Mouse (Mus musculus) hindbrain, embryonic 15.5 days (tissue): ENCODE data around the gene Trmt1. TPM values are rescaled to one million over a fixed set of nuclear protein-coding genes. Genes with fewer than 3 reads are reported as not detected.
A peak's percentile ranks its signal among the peaks of the same experiment; 100 is the strongest.

ENCODE experiments used
- ATAC-seq: fragments of 200-750 bp; cut with Nextera tagmentation; 2 replicates; pipeline ENCODE4 v1.8.0; 2017; ENCODE audit warnings: low read depth, moderate number of reproducible peaks, moderate TSS enrichment; ENCODE audit not compliant: low FRiP score
- H3K27ac ChIP-seq: fragments of 300-500 bp; sonication (generic); replicated peaks from 2 replicates; pipeline ENCODE4 v1.5.1; 2015; ENCODE audit warnings: mild to moderate bottlenecking, inconsistent platforms
- H3K27me3 ChIP-seq: fragments of 300-500 bp; sonication (generic); 2 replicates; pipeline ENCODE4 v1.6.1; 2015; ENCODE audit warnings: control low read depth, inconsistent platforms
- H3K36me3 ChIP-seq: fragments of 300-500 bp; sonication (generic); 2 replicates; pipeline ENCODE4 v1.6.1; 2015; ENCODE audit warnings: control low read depth, inconsistent platforms
- H3K4me1 ChIP-seq: fragments of 300-500 bp; sonication (generic); replicated peaks from 2 replicates; pipeline ENCODE4 v1.6.1; 2015; ENCODE audit warnings: control low read depth, inconsistent platforms
- H3K4me2 ChIP-seq: fragments of 300-500 bp; sonication (generic); 2 replicates; pipeline ENCODE4 v1.6.1; 2015; ENCODE audit warnings: moderate library complexity, mild to moderate bottlenecking, inconsistent platforms
- H3K4me3 ChIP-seq: fragments of 300-500 bp; sonication (generic); 2 replicates; pipeline ENCODE4 v1.5.1; 2015; ENCODE audit warnings: mild to moderate bottlenecking, inconsistent platforms
- H3K9ac ChIP-seq: fragments of 300-500 bp; sonication (generic); 2 replicates; pipeline ENCODE4 v1.6.1; 2015; ENCODE audit warnings: inconsistent platforms
- H3K9me3 ChIP-seq: fragments of 300-500 bp; sonication (generic); 2 replicates; pipeline ENCODE4 v1.6.1; 2016; ENCODE audit warnings: control low read depth, inconsistent platforms
- WGBS: fragments of 180-500 bp; shearing (Covaris S2); methylation state at CpG from one replicate; pipeline ENCODE4 v1.1.7; 2015; 5-methylcytosine and 5-hydroxymethylcytosine counted together
- polyA plus RNA-seq: library from polyadenylated mRNA; unstranded; fragments of >200 nt; fragmentation: Nextera tagmentation; extraction: Ambion mirVana; gene quantifications from 2 replicates; pipeline ENCODE4 v1.2.1, GENCODE M21; 2015

The Trmt1 gene
- polyA plus RNA-seq, 1 experiment from 2014 or later: 62.5 TPM

GRCm38 (mm10) chr8:84681476-84681875 is 4.6 kb upstream of the Trmt1 start:
- H3K9ac ChIP-seq: no peak overlapping the region
- H3K9me3 ChIP-seq: no peaks in the 10 kb centered on the region
- H3K36me3 ChIP-seq: no peaks in the 10 kb centered on the region
- no peak overlapping the region for H3K27ac ChIP-seq
- WGBS: 75% methylated on average over 2 of the region's 2 CpGs
- no peaks in the 10 kb centered on the region for H3K27me3 ChIP-seq
- peaks cover 21% of the 10 kb centered on the region for H3K4me1 ChIP-seq
- H3K4me2 ChIP-seq: no peak overlapping the region
- H3K4me3 ChIP-seq: no peak overlapping the region
- no peak for ATAC-seq

- H3K4me2 ChIP-seq: no peak overlapping the region
- peaks cover 26% of the 10 kb centered on the region for H3K4me1 ChIP-seq
- H3K9me3 ChIP-seq: no peaks in the 10 kb centered on the region
- ATAC-seq: no peak
- H3K36me3 ChIP-seq: no peaks in the 10 kb centered on the region
- no peak overlapping the region for H3K27ac ChIP-seq
- H3K4me3 ChIP-seq: no peak overlapping the region
- WGBS: 87% methylated on average over 2 of the region's 2 CpGs
- no peaks in the 10 kb centered on the region for H3K27me3 ChIP-seq
- H3K9ac ChIP-seq: no peak overlapping the region
Observed at GRCm38 (mm10) chr8:84682257-84682656, 3.9 kb upstream of the Trmt1 start.

DNA sequence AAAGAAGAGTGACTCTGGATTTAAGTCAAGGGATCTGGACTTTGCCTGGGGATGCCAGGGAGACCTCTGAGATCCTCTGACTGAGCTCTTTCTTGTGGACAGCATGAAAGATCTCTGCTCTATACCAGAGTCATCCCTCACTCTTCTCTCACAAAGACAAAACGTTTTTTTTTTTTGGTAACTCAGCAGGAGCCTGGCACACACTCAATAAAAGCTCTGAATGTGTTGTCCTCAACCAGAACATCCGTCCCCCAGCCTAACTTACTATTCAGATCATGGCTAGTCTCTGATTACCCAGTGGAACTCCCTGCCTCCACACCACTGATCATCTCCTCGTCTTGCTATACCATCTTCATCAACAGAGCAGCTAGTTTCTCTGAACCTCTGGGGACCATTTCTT is 1.6 kb upstream of the Trmt1 start:
- no peak for ATAC-seq
- H3K9me3 ChIP-seq: no peaks in the 10 kb centered on the region
- no peak overlapping the region for H3K27ac ChIP-seq
- H3K36me3 ChIP-seq: no peaks in the 10 kb centered on the region
- WGBS: 19% methylated on average over 3 of the region's 3 CpGs
- peaks cover 40% of the 10 kb centered on the region for H3K4me1 ChIP-seq
- no peak overlapping the region for H3K4me3 ChIP-seq
- no peaks in the 10 kb centered on the region for H3K27me3 ChIP-seq
- no peak overlapping the region for H3K9ac ChIP-seq
- H3K4me2 ChIP-seq: no peak overlapping the region

DNA sequence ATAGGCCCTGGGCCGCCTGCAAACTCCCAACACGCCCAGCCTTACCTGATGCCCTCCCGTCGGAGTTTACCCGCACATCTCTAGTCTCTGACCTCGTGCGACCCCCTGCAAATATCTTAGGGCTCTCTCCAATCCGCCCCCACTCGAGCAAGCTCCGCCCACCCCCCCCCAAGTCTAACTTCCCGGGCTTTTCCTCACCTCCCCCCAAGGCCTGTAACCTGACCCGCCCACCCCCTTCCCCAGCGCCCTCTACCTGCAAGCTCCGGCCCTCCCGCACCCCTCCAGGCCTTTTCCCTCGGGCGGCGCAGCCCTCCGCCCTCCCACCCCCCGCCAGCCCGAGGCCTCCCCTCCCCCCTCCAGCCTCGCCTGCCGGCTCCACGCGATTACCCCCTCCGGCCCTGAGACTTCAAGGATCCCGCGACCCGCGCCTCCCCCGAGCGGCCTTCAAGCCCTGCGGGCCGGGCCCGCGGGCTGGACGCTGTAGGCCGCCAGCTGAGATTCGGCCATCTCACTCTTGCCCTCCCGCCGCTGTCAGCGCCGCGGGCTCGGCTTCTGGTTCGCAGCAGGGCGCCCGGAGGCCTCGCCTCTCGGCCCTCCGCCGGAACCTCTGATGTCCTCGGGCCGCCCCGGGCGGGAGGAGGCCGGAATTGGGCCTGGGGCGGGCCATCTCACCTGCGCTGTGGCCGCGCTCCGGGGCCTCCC is 1.0 kb downstream of the Trmt1 start:
- under 1% methylated on average over 53 of the region's 62 CpGs for WGBS
- Histone ChIP-seq H3K36me3 (peaks cover 9% of the 10 kb centered on the region), H3K27ac (peak overlapping the region; percentile 84), H3K9ac (peak overlapping the region; percentile 98), H3K4me1 (peaks cover 50% of the 10 kb centered on the region), H3K9me3 (no peaks in the 10 kb centered on the region), H3K27me3 (no peaks in the 10 kb centered on the region), H3K4me3 (peak overlapping the region; percentile 98), H3K4me2 (peak overlapping the region; percentile 91)
- ATAC-seq: peak; percentile 49

DNA sequence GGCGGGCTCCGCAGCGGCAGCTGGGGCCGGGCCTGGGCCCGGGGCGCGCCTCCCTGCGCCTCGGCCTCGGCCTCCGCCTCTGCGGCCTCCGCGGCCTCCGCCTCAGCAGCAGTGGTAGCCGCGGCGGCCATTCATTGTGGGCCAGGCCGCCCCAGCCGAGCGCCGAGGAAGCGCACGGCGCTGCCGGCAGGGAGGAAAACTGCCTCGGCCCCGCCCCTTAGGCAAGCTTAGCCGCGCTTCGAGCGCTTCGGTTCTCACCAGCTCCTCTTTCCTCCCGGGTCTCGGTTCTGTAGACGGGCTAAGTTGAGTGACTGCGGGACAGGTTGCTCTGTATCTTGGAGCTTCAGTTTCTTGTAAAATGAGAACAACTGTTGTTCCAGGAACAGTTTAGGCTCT is 1.6 kb downstream of the Trmt1 start, which contains the start of gene Nacc1:
Gene Nacc1 (minus strand): TSS at position 158 of the 396 bp plus-strand sequence.
- Histone ChIP-seq H3K9me3 (no peaks in the 10 kb centered on the region), H3K27me3 (no peaks in the 10 kb centered on the region), H3K27ac (peak within 1 kb of the TSS; percentile 84), H3K4me2 (peak within 1 kb of the TSS; percentile 91), H3K36me3 (peaks cover 13% of the 10 kb centered on the region), H3K9ac (peak within 1 kb of the TSS; percentile 98), H3K4me1 (peaks cover 50% of the 10 kb centered on the region), H3K4me3 (peak within 1 kb of the TSS; percentile 98)
- peak; percentile 82 for ATAC-seq
- under 1% methylated on average over 30 of the region's 37 CpGs for WGBS

DNA sequence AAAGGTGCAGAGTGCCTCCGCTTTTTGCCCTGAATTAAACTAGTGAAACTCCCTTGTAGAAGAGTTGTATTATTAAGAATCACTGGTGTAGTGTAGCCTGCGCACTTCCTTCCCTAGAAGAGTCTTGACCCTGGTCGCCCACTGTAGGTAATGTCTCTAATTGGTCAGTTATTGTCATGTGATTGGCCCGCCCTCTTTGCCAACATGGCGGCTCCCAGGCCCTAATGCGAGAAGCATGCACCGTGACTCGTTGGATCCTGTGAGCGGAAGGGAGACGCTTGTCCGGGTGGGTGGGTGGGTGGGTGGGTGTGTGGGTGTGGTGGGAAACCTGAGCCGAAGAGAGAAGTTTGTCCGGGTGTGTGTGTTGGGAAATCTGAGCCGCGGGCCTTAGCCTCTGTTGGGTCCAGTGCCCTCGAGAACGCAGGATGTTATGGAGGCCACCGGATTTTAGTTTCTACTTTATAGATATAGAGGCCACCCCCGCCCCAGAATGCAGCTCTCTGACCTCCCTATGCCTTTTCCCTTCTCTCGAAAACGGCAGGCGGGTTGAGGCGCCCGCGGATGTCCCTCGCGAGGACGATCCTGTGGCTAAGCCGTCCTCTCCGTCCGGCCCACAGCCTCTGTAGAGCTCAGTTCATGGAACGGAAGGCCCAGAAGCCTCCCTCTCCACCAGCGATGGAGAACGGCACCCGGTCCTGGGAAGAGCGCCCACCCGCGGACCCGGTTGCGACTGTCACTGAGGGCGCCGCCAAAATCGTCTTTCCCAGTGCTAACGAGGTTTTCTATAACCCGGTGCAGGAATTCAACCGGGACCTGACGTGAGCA is 3.2 kb downstream of the Trmt1 start:
- H3K27ac ChIP-seq: peak overlapping the region; percentile 62
- ATAC-seq: peak; percentile 86
- 1% methylated on average over 47 of the region's 47 CpGs for WGBS

DNA sequence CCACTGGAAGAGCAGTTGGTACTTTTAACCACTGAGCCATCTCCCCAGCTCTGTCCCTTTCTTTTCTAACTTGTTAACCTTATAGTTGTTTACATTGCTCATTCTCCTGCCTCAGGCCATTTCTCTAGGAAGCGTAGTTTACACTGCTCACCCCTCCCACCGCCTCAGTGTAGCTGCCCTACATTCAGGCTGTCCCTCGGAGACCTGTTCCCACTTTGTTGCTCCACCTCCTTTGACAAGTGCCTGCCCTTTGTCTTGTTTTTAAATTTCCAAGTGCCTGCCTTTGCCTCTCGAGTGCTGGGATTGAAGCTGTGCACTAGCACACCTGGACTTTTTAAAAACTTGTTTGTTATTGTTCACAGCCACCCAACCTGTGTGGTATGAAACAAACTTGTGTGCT is 7.2 kb downstream of the Trmt1 start:
- no peak overlapping the region for H3K27ac ChIP-seq
- H3K27me3 ChIP-seq: no peaks in the 10 kb centered on the region
- H3K9me3 ChIP-seq: no peaks in the 10 kb centered on the region
- H3K9ac ChIP-seq: no peak overlapping the region
- H3K36me3 ChIP-seq: peaks cover 26% of the 10 kb centered on the region
- 86% methylated on average over 4 of the region's 4 CpGs for WGBS
- no peak for ATAC-seq
- peaks cover 17% of the 10 kb centered on the region for H3K4me1 ChIP-seq
- no peak overlapping the region for H3K4me3 ChIP-seq
- H3K4me2 ChIP-seq: no peak overlapping the region

More for the DNA sequence above, 3.2 kb downstream of the Trmt1 start:
- Histone ChIP-seq H3K27me3 (no peaks in the 10 kb centered on the region), H3K4me1 (peaks cover 50% of the 10 kb centered on the region), H3K4me2 (peak overlapping the region; percentile 91), H3K9me3 (no peaks in the 10 kb centered on the region), H3K9ac (peak overlapping the region; percentile 51), H3K36me3 (peaks cover 14% of the 10 kb centered on the region), H3K4me3 (peak overlapping the region; percentile 60)

GRCm38 (mm10) chr8:84695140-84695539 is 9.0 kb downstream of the Trmt1 start:
- H3K27me3 ChIP-seq: no peaks in the 10 kb centered on the region
- H3K4me2 ChIP-seq: no peak overlapping the region
- WGBS: 95% methylated on average over 6 of the region's 6 CpGs
- H3K9me3 ChIP-seq: no peaks in the 10 kb centered on the region
- H3K9ac ChIP-seq: no peak overlapping the region
- no peak for ATAC-seq
- H3K4me1 ChIP-seq: peaks cover 8% of the 10 kb centered on the region
- no peak overlapping the region for H3K27ac ChIP-seq
- H3K4me3 ChIP-seq: no peak overlapping the region
- H3K36me3 ChIP-seq: peaks cover 39% of the 10 kb centered on the region

GRCm38 (mm10) chr8:84697166-84698130 is 11.3 kb downstream of the Trmt1 start:
- WGBS: 92% methylated on average over 14 of the region's 14 CpGs
- Histone ChIP-seq H3K9ac (no peak overlapping the region), H3K4me2 (no peak overlapping the region), H3K4me1 (peaks cover 5% of the 10 kb centered on the region; the same call in 1 of the 2 replicates), H3K9me3 (no peaks in the 10 kb centered on the region), H3K27ac (no peak overlapping the region), H3K36me3 (peaks cover 28% of the 10 kb centered on the region), H3K4me3 (no peak overlapping the region), H3K27me3 (peaks cover 12% of the 10 kb centered on the region)
- ATAC-seq: no peak

DNA sequence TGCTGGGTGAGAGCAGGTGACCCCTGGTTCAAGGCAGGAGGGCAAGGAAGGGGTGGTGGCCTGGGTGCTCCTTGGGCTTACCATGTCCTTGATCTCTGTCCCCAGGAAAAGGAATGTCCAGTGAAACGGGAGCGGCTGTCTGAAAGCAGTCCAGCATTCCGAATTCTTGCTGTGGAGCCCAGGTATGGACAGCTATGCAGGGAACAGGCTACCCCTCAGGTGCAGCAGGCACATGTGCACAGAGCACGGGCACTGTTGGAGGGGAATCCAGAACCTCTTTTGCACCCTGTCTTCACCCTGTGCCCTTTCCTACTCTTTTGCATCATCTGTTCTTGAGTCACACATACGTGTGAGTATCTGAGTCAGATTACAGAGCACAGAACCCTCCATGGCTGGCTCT is 12.2 kb downstream of the Trmt1 start:
- Histone ChIP-seq H3K27ac (no peak overlapping the region), H3K4me2 (no peak overlapping the region), H3K4me1 (peaks cover 5% of the 10 kb centered on the region; the same call in 1 of the 2 replicates), H3K9me3 (no peaks in the 10 kb centered on the region), H3K27me3 (peaks cover 20% of the 10 kb centered on the region), H3K9ac (no peak overlapping the region), H3K4me3 (no peak overlapping the region), H3K36me3 (peaks cover 25% of the 10 kb centered on the region)
- 90% methylated on average over 5 of the region's 5 CpGs for WGBS
- no peak for ATAC-seq

DNA sequence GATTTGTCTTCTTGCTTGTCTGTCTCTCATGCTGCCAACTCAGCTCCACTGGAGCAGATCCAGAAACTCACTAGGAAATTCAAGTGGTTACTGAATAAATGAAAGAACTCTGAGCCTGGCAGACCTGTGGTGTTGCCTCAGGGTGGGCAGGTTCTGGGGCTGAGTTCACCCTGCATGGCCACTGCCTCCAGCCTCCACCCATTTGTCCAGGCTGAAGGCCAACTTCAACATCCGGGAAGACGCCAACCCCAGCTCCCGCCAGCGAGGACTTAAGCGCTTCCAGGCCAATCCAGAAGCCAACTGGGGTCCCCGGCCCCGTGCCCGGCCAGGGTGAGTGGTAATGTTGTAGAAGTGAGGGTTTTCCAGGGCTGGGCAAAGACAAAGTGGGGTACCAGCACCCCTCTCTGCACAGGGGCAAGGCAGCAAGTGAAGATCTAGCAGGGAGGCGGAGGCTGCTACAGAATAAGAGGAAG is 12.9 kb downstream of the Trmt1 start:
- peaks cover 26% of the 10 kb centered on the region for H3K27me3 ChIP-seq
- no peaks in the 10 kb centered on the region for H3K9me3 ChIP-seq
- peak overlapping the region; percentile 46 for H3K27ac ChIP-seq
- H3K36me3 ChIP-seq: peaks cover 25% of the 10 kb centered on the region
- H3K4me1 ChIP-seq: peaks cover 10% of the 10 kb centered on the region; the same call in 1 of the 2 replicates
- no peak overlapping the region for H3K9ac ChIP-seq
- 83% methylated on average over 9 of the region's 9 CpGs for WGBS
- ATAC-seq: no peak
- H3K4me2 ChIP-seq: no peak overlapping the region
- H3K4me3 ChIP-seq: no peak overlapping the region
